Mouse (Mus musculus): ENCODE measurements around the gene Gpr132.

- TF ChIP-seq CTCF (IDR thresholded peaks at IDR 0.05; ENCODE audit: extremely low read depth, insufficient read depth, insufficient read length, insufficient replicate concordance) (no peak), POLR2A (IDR thresholded peaks at IDR 0.05; ENCODE audit: low read depth, low read length) (no peak)
Observed at GRCm38 (mm10) chr12:112807796-112808195, 60.2 kb downstream of the Gpr132 start.

Data from spleen, adult 2 months (tissue).